Mouse (Mus musculus) G1E (cell line): ENCODE data around the gene Spon1. TPM values are rescaled to one million over a fixed set of nuclear protein-coding genes. Genes with fewer than 3 reads are reported as not detected.

Experiments
- ATAC-seq: 2 replicates; pipeline ENCODE4 v1.8.0; 2016; ENCODE audit warnings: mild to moderate bottlenecking; ENCODE audit not compliant: insufficient number of reproducible peaks, poor library complexity, low FRiP score, severe bottlenecking; ENCODE audit errors: extremely low read depth
- DNase-seq: peaks from one replicate; pipeline ENCODE4 v3.0.0; 2012; ENCODE audit warnings: low spot score
- H3K27me3 ChIP-seq: 2 replicates; pipeline ENCODE4 v1.6.1; 2012; ENCODE audit warnings: mild to moderate bottlenecking, low read length, inconsistent platforms; ENCODE audit not compliant: insufficient read depth
- H3K36me3 ChIP-seq: replicated peaks from 2 replicates; pipeline ENCODE3; 2012; ENCODE audit warnings: mild to moderate bottlenecking, inconsistent platforms
- H3K4me1 ChIP-seq: 2 replicates; pipeline ENCODE4 v1.6.1; 2012; ENCODE audit warnings: low read depth, low read length, inconsistent platforms, mixed read lengths; ENCODE audit not compliant: insufficient read depth
- H3K4me3 ChIP-seq: 2 replicates; pipeline ENCODE4 v1.5.1; 2012; ENCODE audit warnings: low read depth, mild to moderate bottlenecking, inconsistent platforms, low read length, moderate library complexity, mixed read lengths
- H3K9me3 ChIP-seq: replicated peaks from 2 replicates; pipeline ENCODE4 v1.6.1; 2012; ENCODE audit warnings: inconsistent platforms
- CTCF ChIP-seq: IDR thresholded peaks from 2 replicates; pipeline ENCODE4 v1.5.1; 2012; ENCODE audit warnings: low read depth, low read length, inconsistent platforms, mixed read lengths
- GATA1 ChIP-seq: IDR thresholded peaks from 2 replicates; pipeline ENCODE4 v1.6.1; 2012; ENCODE audit warnings: borderline replicate concordance, low read length, inconsistent platforms, mixed read lengths
- GATA2 ChIP-seq: IDR thresholded peaks from 2 replicates; pipeline ENCODE4 v1.6.1; 2012; ENCODE audit warnings: low read depth, low read length, inconsistent platforms, borderline replicate concordance
- POLR2AphosphoS5 ChIP-seq: IDR thresholded peaks from 2 replicates; pipeline ENCODE4 v1.6.1; 2012; ENCODE audit warnings: low read depth, low read length, inconsistent platforms; ENCODE audit not compliant: insufficient replicate concordance
- TAL1 ChIP-seq: conservative IDR thresholded peaks from 2 replicates; pipeline ENCODE4 v1.6.1; 2012; ENCODE audit warnings: low read depth, low read length, inconsistent platforms, mixed read lengths
- polyA plus RNA-seq: library from polyadenylated mRNA; stranded (reverse); fragments of >175 nt; gene quantifications from 2 replicates; pipeline ENCODE4 v1.2.3, GENCODE M21; 2012
- total RNA-seq, 2 experiments: library from RNA; stranded (forward) in 1 of 2; stranded (reverse) in 1 of 2; fragments of 200-1000 nt in 1 of 2; fragments of >200 nt in 1 of 2; fragmentation: Nextera tagmentation in 1 of 2; gene quantifications; 2 replicates each; pipeline ENCODE4 v1.2.3; 2014 to 2017

The Spon1 gene
- total and polyA plus RNA-seq, 3 experiments, result 0.05 TPM; not detected in 2

DNA sequence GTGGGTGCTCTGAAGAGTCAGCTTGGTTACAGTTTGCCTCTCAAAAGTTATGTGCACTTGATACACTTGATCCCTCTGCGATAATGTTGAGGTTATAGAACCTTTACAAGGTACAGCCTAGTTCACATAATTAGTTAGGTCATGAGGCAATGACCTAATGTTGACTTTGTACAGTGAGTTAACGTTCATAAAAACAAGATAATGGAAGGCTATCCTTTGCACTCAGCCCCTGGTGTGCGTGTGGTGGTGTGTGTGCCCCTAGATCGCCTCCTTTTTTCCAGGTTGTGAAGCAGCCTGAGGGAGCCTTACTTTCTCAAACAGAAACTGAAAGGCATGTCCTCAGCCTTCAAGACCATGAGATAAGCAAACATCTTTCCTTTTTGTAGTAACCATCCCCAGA is 31.3 kb downstream of the Spon1 start:
- H3K36me3 ChIP-seq, result no peaks in the 10 kb centered on the region
- DNase-seq (no peak), ATAC-seq (no peak)
- TF ChIP-seq GATA2, result no peak
- TF ChIP-seq TAL1, result no peak
- no peak for TF ChIP-seq POLR2AphosphoS5
- no peak for TF ChIP-seq GATA1
- no peak for TF ChIP-seq CTCF
- H3K4me1 ChIP-seq, result no peaks in the 10 kb centered on the region
- H3K27me3 ChIP-seq, result no peaks in the 10 kb centered on the region
- H3K4me3 ChIP-seq, result no peak overlapping the region
- H3K9me3 ChIP-seq, result no peaks in the 10 kb centered on the region

GRCm38 (mm10) chr7:113798605-113799255 is 32.9 kb downstream of the Spon1 start:
- H3K36me3 ChIP-seq, result no peaks in the 10 kb centered on the region
- H3K27me3 ChIP-seq, result no peaks in the 10 kb centered on the region
- ATAC-seq (no peak), DNase-seq (no peak)
- TF ChIP-seq CTCF (no peak), GATA1 (no peak), TAL1 (no peak), POLR2AphosphoS5 (no peak), GATA2 (no peak)
- H3K4me3 ChIP-seq, result no peak overlapping the region
- H3K9me3 ChIP-seq, result no peaks in the 10 kb centered on the region
- no peaks in the 10 kb centered on the region for H3K4me1 ChIP-seq

GRCm38 (mm10) chr7:113809781-113810180 is 44.0 kb downstream of the Spon1 start:
- no peak for ATAC-seq
- TF ChIP-seq GATA2 (no peak), POLR2AphosphoS5 (no peak), TAL1 (no peak), CTCF (no peak), GATA1 (no peak)
- H3K9me3 ChIP-seq, result no peaks in the 10 kb centered on the region
- DNase-seq, result no peak
- no peaks in the 10 kb centered on the region for H3K4me1 ChIP-seq
- no peaks in the 10 kb centered on the region for H3K36me3 ChIP-seq
- H3K27me3 ChIP-seq, result no peaks in the 10 kb centered on the region
- H3K4me3 ChIP-seq, result no peak overlapping the region

- Histone ChIP-seq H3K36me3 (no peaks in the 10 kb centered on the region), H3K27me3 (peaks cover 4% of the 10 kb centered on the region; the same call in 1 of the 2 replicates), H3K4me1 (no peaks in the 10 kb centered on the region), H3K9me3 (no peaks in the 10 kb centered on the region), H3K4me3 (no peak overlapping the region)
- DNase-seq (no peak), ATAC-seq (no peak)
- TF ChIP-seq GATA1, result no peak
- no peak for TF ChIP-seq TAL1
- TF ChIP-seq GATA2, result no peak
- no peak for TF ChIP-seq POLR2AphosphoS5
- TF ChIP-seq CTCF, result no peak
These were observed 45.8 kb downstream of the Spon1 start for GRCm38 (mm10) chr7:113811376-113812158.

DNA sequence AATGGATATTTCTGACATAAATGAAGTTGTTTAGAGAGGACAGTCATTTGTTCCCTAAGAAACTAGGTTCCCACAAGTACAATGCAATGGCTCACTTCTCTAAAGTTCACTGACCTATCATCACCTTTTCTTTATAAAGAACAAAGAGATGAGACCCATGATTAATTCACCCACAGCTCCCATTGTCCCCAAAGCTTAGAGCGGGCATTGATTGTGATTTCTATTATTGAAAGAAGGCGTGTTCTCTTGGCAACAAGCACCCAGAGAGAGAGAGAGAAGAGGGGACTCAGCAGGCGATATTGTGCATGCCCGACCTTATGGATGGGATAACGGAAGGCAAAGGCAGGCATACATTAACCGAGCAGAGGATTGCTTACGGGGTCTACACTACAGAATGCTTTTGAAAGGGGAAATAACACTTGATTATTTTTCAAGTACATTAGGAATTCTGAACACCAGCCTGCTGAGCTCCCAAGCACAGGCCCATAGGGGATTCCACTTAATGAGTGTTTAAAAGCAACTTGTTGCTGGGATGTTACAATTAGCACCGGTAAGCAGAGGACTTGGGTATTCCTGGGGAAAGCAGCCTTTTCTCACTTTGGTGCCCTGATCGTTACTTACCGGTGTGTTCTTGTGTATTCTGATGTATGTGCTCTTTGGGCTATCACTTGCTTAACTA is 48.4 kb downstream of the Spon1 start:
- Histone ChIP-seq H3K4me3 (no peak overlapping the region), H3K9me3 (no peaks in the 10 kb centered on the region), H3K36me3 (no peaks in the 10 kb centered on the region), H3K27me3 (peaks cover 7% of the 10 kb centered on the region), H3K4me1 (no peaks in the 10 kb centered on the region)
- TF ChIP-seq TAL1, result no peak
- TF ChIP-seq POLR2AphosphoS5, result no peak
- TF ChIP-seq GATA1, result no peak
- TF ChIP-seq GATA2, result no peak
- no peak for TF ChIP-seq CTCF
- ATAC-seq (no peak), DNase-seq (no peak)

DNA sequence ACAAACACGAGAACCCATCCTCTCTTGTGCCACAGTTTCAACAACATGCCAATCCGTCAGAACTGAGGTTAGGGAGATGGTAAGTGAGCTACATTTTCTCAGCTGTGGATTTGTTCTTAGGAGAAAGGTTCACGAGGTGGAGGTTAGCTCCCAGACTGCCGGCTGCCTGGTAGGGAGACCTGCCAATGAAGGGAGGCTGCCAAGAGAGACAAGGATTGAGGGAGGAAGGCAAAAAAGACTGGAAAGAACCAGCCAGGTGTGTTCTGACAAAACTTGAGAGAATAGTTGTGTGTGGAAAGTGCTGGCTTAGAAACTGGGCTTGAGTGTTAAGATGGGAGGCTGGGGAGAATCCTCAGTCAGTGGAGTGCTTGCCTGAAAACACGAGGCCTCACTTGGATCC is 49.9 kb downstream of the Spon1 start:
- TF ChIP-seq GATA1 (no peak), GATA2 (no peak), POLR2AphosphoS5 (no peak), TAL1 (no peak), CTCF (no peak)
- peaks cover 7% of the 10 kb centered on the region for H3K27me3 ChIP-seq
- ATAC-seq (no peak), DNase-seq (no peak)
- peaks cover 1% of the 10 kb centered on the region; the same call in 1 of the 2 replicates for H3K9me3 ChIP-seq
- no peaks in the 10 kb centered on the region for H3K36me3 ChIP-seq
- H3K4me1 ChIP-seq, result no peaks in the 10 kb centered on the region
- H3K4me3 ChIP-seq, result no peak overlapping the region
